In genomic region chr7:139011027-139011426, GRCm38 (mm10) we compare ENCODE assay signal across 9 mouse cellular contexts.
A peak's percentile ranks its signal among the peaks of the same experiment; 100 is the strongest.
DNase-seq lines count a peak whose midpoint lies in the region; ATAC-seq and TF ChIP-seq lines count a peak whose summit lies in the region.
"Had no signal": no experiment of that assay in that cellular context is flagged by ENCODE, and none has a peak within 500 bp of the region (broad histone marks: within the 10 kb centered on the region; RNA-seq: fewer than 3 reads in every experiment).

No protein-coding gene starts in this region.

- 38% methylated on average over 3 of the region's 3 CpGs for WGBS in hindbrain, embryonic 10.5 days
- 34% methylated on average over 3 of the region's 3 CpGs for WGBS in hindbrain, embryonic 13.5 days

- no peak overlapping the region for H3K9ac ChIP-seq in hindbrain, embryonic 13.5 days
- H3K9ac ChIP-seq: lung, embryonic 15.5 days had no signal

- H3K36me3 ChIP-seq in hindbrain, embryonic 10.5 days, result no peaks in the 10 kb centered on the region
- no peaks in the 10 kb centered on the region for H3K36me3 ChIP-seq in hindbrain, embryonic 13.5 days
- H3K36me3 ChIP-seq in E14TG2a.4 (ENCODE audit: insufficient read depth, low read length), result no peaks in the 10 kb centered on the region
- H3K36me3 ChIP-seq: lung, embryonic 15.5 days had no signal

- H3K4me3 ChIP-seq in hindbrain, embryonic 10.5 days, result no peak overlapping the region
- H3K4me3 ChIP-seq in hindbrain, embryonic 13.5 days, result no peak overlapping the region
- no peak overlapping the region for H3K4me3 ChIP-seq in E14TG2a.4 (replicated peaks; ENCODE audit: low read length)
- H3K4me3 ChIP-seq in layer of hippocampus, adult 2 months, result no peak overlapping the region
- H3K4me3 ChIP-seq: lung, embryonic 15.5 days had no signal

- H3K4me2 ChIP-seq in hindbrain, embryonic 13.5 days, result no peak overlapping the region
- H3K4me2 ChIP-seq: lung, embryonic 15.5 days had no signal

- ATAC-seq in hindbrain, embryonic 13.5 days (ENCODE audit: low FRiP score), result no peak
- 0 out of 2 replicates have a peak, but pooled peaks have one; percentile 45 for ATAC-seq in erythroblast, adult 5-6 weeks (replicated peaks; ENCODE audit: low FRiP score, poor library complexity, severe bottlenecking)

- TF ChIP-seq CTCF in E14TG2a.4 (conservative IDR thresholded peaks at IDR 0.05; ENCODE audit: low read length), result peak; percentile 89
- peak; percentile 93 for TF ChIP-seq CTCF in layer of hippocampus, adult 2 months (conservative IDR thresholded peaks at IDR 0.05)

- peak; percentile 67 for DNase-seq in hindbrain, embryonic 10.5 days (ENCODE audit: low spot score)
- peak; percentile 52 for DNase-seq in brain, adult 2 months (ENCODE audit: low read depth, low spot score)
- peak; percentile 32 to 65 for DNase-seq in layer of hippocampus, adult 2 months (ENCODE audit: low spot score in 2 of 2)
- peak; percentile 69 for DNase-seq in mesoderm, embryonic 11.5 days (ENCODE audit: low read depth, low spot score)
- DNase-seq in thymus, postnatal 0 days (ENCODE audit: low spot score), result peak; percentile 33

- H3K9me3 ChIP-seq in hindbrain, embryonic 10.5 days, result no peaks in the 10 kb centered on the region
- H3K9me3 ChIP-seq in hindbrain, embryonic 13.5 days, result no peaks in the 10 kb centered on the region
- peaks cover 10% of the 10 kb centered on the region for H3K9me3 ChIP-seq in E14TG2a.4 (ENCODE audit: low read length)
- H3K9me3 ChIP-seq: lung, embryonic 15.5 days had no signal

- H3K27ac ChIP-seq in hindbrain, embryonic 10.5 days, result no peak overlapping the region
- no peak overlapping the region for H3K27ac ChIP-seq in hindbrain, embryonic 13.5 days
- no peak overlapping the region for H3K27ac ChIP-seq in layer of hippocampus, adult 2 months
- H3K27ac ChIP-seq: lung, embryonic 15.5 days had no signal

- no peaks in the 10 kb centered on the region; the same call in 1 of the 2 replicates for H3K4me1 ChIP-seq in hindbrain, embryonic 10.5 days (replicated peaks)
- H3K4me1 ChIP-seq in hindbrain, embryonic 13.5 days (replicated peaks), result peaks cover 4% of the 10 kb centered on the region; the same call in 1 of the 2 replicates
- H3K4me1 ChIP-seq in E14TG2a.4 (replicated peaks; ENCODE audit: low read depth, low read length), result peaks cover 19% of the 10 kb centered on the region
- H3K4me1 ChIP-seq: lung, embryonic 15.5 days had no signal

- peaks cover 7% of the 10 kb centered on the region; the same call in 1 of the 2 replicates for H3K27me3 ChIP-seq in hindbrain, embryonic 10.5 days (ENCODE audit: insufficient read depth, poor library complexity, severe bottlenecking)
- 0 out of 2 replicates have a peak, but pooled peaks cover 3% of the 10 kb centered on the region for H3K27me3 ChIP-seq in hindbrain, embryonic 13.5 days
- peaks cover 38% of the 10 kb centered on the region for H3K27me3 ChIP-seq in E14TG2a.4 (ENCODE audit: insufficient read depth, low read length)
- H3K27me3 ChIP-seq: lung, embryonic 15.5 days had no signal
